Mouse (Mus musculus) gastrocnemius, adult 18-20 months (tissue): ENCODE measurements around the gene Nsf. TPM values are rescaled to one million over a fixed set of nuclear protein-coding genes. Genes with fewer than 3 reads are reported as not detected.
"Not testable (repeated sequence)": the region's sequence is repeated elsewhere in the genome, so short reads cannot be mapped to it uniquely, and the experiment has no call there.

Experiments used
- DNase-seq: peaks from one replicate; pipeline ENCODE4 v3.0.0; 2021; ENCODE audit warnings: low spot score
- total RNA-seq, 2 experiments: library from RNA; stranded (reverse); gene quantifications; 2 replicates each; pipeline ENCODE4 v1.2.3; 2021

Nsf gene
- total RNA-seq, 2 experiments from 2014 or later: 17.0 TPM

DNA sequence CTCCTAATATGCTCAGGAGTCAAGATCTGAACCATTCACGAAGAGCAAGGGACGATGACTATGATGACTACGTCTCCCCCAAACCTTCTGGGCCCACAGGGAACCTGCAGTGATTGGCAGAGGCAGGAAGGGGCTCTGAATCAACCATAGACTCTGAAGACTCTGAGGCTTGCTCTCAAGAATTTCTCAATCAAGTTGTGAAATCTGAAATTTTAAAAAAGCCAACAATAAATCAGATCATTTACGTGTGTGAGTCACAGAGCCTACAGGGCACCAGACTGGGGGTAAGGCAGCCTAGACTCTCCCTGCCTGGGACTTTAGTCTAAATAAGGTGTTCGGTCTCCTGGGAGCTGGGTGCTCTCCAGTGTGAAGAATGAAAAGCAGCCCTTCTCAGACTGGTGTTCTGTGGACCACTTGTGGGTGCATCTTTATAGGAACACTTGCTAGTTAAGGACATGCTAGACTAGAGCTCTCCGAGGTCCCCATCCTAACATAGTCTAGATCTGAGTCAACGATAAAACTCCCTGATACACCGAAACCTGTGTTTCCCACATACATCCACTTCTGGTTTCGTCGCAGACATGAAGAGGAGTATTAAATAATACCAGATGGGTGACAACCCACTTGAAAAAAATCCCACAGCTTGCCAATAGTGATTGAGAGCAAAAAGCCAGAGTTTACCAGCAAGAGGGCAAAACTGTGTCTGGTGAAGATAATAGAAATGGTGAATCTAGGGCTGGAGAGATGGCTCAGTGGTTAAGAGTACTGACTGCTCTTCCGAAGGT is 56.7 kb downstream of the Nsf start:
- DNase-seq: no peak

DNA sequence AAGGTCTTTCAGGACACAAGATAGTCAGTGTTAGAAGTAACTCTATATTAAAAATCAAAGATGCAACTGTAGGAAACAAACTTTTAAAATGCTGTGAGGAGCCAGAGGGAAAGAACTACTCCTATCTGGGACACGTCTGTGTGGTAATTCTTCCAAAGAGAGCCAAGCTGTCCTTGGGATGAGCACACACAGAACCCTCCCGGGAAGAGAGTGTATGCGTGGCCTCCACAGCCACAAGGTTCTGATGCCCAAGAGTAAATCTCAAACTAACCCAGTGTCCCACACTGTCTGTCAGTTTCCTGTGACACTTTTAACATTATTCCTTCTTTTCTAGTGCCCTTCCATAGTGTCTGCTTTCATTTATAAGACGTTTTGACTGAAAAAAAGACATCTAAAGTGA is 57.8 kb downstream of the Nsf start:
- DNase-seq: no peak

DNA sequence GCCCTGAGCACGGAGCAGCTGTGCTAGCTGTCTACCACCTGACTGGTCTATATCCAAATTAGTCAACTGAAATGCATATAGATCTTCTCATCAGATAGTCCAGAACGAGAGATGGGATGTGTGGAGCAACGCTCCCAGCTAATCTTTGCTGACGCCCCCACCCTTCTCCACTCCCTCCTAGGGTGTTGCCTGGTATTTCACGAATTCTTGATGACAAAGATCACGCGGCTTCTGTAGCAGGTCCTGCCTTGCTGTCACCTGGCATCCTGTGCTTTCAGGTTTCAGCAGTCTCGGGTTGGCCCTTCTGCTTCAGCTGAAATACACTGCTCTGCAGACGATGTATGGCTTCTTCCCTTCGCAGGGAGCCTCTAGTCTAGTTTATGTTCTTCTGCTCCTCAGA is 61.0 kb downstream of the Nsf start:
- no peak for DNase-seq

DNA sequence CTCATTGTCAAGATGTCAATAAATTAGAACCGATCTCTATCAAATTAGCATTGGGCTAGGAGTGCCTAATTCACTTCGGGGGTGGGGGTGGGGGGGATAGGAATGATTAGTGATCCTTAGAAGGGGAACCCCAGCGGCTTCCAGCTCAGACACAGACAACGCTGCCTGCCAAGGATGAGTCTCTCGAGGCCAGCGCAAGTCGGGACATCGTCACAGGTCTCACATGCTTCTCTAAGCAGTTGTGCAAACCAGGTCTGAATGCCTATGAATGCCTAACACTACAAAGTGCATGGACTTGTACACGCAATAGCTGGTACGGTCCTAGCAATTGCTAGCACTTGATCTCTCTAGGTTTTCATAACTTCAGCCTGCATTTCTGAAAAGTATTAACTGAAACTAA is 62.1 kb downstream of the Nsf start:
- DNase-seq: no peak

DNA sequence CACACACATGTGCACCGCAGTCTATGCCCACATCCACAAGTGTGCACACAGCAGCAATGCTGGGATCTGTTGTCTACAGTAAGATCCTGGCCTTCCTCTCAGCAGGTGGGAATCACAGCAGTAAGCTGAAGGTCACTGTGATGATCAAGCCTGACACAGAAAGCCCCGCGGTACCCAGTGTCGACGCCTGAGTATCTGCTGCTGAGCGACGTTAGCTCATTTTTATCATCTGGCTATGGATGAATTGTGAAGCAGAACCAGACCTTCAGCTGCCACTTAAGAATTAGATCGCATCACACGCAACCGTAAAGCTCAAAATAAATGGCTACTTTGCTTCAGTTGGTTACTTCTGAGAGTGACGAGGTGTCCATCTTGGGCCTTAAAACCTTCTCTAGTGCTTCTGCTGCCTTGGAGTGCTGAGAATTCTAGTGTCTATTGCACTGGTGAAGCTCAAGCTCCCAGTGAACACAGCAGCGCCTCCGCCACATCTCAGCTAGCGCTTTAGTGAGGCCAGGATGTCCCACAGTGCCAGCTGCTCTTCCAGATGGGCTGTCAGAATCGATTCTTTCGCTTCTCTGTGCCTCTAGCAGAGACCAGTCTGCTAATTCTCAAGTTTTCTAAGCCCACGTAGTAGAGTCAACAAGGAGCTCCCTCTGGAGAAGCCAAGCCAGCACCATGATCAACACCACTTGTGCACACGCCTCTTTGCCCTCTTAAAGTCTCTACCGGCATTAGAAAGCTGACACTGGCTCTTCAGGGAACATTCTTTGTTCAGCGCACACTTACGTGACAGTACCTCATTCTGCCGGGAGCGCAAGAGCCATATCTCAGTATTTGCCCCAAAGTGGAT is 63.3 kb downstream of the Nsf start:
- DNase-seq: no peak

DNA sequence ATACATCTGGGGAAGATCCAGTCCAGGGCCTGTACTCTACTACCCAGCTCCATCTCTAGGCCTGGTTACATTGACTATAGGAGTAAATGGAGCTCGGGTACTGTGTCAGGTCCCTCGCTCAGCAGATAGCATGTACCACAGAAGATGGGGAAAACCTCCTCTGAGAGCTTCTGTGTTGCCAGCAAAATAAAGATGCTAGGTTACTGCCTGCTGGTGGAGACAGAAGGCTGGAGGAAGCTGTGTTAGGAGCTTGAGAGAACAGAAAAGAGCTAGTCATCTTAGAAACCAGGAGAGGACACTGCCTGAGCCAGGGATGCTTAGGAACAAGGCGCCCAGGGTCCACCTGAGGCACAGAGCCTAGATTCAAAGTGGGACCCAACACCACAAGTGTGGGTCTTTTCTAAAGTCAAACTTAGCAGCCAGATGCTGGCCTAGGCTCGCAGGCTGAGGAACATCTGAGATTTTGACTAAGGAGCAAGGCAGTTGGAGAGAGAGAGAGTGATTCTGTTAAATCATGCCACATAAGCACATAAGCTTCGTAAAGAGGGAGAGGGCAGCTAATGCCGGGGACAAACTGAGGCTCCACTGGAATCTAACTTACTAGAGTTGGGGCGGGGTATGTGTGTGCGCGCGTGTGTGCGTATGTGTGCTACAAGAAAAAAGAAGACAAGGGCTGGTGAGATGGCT is 66.0 kb downstream of the Nsf start:
- no peak for DNase-seq

DNA sequence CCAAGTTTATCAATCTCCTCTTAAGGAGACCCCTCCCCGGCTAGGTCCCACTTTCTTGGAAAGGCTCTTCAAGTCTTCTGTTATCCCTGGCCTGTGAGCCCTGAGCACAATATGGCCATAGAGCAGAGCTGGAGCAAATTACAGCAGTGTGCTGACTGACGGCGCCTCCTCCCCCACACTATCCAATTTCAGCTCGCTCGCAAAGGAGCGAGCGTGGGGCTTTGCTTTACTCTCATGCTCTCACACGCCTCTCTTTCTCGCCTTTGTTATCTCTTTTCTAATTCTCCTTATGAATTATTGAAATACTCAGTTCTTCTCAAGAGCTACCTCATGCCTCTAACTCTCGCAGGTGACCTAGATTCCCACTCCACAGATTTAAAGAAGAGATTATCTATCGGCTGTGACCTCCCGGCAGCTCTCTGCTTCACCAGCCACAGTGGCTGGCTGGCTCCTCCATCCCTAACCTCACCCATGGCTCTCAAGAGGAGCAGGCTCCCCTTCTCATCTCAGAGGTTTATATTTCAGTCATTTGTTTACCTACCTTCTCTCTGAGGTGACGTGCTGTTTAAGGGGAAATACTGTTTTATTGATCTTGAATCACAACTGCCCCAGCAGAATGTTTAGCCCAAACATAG is 69.0 kb downstream of the Nsf start:
- peak; percentile 37 for DNase-seq

DNA sequence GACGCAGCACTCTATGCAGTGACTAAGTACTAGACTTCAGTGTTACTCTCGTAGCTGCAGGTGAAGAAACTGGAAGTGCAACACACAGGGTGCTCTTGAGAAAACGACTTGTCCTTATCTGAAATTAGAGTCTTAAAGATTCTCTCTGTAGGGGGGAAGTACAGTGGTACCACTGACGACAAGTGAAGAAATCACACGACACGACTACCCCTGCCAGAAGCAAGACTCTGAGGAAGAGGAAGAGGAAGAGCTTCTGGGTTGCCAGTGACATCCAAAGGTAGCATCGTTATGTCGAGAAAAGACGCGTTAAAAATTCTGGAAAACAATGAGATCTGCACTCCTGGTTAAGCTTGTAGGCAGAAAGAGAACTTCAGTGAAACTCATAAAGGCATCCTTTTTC is 70.1 kb downstream of the Nsf start:
- no peak for DNase-seq

DNA sequence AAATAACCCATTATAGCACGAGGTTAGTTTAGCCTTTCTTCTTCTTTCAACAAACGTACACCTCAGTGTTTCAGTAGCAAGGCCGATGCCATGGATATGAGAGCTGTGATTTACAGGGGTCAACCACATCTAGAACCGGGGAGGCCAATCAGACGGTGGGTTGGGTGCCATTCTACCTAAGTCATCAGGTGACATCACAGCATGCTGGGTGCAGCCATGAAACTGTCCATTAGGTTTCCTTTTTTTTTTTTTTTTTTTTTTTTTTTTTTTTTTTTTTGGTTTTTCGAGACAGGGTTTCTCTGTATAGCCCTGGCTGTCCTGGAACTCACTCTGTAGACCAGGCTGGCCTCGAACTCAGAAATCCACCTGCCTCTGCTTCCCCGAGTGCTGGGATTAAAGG is 74.4 kb downstream of the Nsf start:
- not testable (repeated sequence) for DNase-seq

DNA sequence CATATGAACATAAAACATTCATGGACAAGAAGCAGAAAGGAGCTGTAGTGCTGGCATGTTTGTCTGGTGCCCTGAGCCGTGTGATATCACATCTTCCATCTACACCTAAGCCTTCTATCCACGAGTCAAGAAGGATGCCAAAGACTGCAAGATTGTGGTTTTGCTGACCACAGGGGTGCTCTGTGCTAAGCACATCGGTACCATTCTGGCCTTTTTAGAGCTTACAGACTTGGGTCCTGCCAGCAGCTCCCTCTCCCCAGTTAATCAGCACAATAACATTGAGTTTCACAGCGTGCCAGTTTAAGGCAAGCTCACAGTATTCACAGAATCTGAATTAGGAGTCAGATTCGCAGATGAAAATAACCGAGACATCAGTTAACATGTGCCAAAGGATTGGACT is 75.4 kb downstream of the Nsf start:
- no peak for DNase-seq

DNA sequence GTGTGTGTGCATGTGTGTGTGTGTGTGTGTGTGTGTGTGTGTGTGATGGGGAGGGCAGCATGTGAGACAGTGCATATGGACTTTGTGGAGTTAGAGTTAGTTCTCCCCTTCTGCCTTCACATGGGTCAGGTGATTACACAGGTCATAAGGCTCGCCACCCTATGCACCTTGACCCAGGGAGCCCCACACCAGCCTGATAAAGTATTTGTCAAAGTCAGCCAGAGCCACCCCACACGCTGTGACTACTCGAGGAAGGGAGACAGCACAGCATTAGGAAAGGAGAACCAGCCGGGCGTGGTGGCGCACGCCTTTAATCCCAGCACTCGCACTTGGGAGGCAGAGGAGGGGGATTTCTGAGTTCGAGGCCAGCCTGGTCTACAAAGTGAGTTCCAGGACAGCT is 83.5 kb downstream of the Nsf start:
- DNase-seq: no peak

DNA sequence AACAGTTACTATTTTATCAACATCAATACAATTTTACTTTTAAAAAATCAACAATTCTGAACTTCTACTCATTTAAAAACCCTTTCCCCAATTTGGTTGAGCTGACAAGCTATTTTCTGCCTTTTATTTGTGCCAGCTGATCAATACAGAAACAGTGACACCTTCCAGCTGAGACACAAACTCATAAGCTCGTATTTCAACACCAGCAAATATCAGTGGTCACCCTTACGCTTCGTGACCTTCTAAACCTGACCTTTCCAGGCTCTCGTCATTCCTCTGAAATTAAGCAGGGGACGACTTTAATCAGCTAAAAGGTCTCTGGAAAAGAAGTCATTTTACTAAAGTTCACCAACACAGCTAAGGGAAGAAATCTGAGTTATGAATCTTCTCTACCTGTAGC is 86.2 kb downstream of the Nsf start:
- no peak for DNase-seq

DNA sequence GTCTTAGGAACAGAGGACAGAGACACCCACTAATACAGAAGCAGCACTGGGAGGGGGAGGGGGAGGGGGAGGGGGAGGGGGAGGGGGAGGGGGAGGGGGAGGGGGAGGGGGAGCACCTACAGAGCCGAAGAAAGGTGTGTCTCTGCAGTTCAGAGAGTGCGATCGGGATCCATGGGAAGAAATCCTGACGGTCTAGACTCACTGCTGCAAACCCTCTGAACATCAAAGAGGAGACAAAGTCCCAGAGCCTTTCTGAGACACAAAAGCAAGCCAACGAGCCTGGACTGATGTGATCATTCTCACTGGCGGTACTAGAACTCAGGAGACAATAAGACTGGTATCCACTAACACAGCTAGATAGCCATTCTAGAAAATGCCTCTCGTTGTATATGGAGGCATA is 88.5 kb downstream of the Nsf start:
- DNase-seq: no peak

DNA sequence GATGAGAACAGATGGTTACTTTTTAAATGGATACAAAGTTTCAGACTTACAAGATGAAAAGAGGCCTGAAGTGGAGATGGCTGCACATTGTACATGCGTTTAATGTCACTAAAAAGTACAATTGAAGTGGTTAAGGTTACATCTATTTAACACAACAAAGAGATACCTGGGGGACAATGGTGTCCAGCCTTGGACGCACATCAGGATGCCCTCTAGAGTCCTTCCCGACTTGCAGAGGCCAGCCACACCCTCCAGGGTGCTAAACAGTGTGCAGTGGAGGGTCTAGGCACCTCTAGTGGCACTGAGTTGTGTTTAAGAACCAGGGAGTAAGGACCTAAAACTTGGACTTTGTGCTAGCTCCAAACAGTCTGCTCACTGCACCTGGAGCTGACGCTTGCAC is 89.4 kb downstream of the Nsf start:
- no peak for DNase-seq

DNA sequence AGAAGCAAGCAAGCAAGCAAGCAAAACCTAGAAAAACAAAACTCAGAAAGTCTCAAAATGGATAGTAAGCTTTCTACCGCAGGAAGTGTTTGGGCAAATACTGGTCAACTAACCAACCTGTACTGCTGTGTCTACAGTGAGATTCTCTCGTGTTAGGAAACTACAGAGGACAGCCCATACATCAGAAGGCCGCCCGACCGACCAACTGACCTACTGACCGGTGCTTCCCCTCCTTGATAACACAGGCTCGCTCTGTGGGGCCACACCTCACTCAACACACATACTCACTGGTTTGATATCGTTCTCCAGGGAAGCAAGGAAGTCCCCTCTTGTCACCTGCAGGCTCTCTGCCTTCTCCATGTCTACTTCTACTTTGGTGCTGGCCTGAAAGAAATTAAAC is 90.9 kb downstream of the Nsf start:
- no peak for DNase-seq

DNA sequence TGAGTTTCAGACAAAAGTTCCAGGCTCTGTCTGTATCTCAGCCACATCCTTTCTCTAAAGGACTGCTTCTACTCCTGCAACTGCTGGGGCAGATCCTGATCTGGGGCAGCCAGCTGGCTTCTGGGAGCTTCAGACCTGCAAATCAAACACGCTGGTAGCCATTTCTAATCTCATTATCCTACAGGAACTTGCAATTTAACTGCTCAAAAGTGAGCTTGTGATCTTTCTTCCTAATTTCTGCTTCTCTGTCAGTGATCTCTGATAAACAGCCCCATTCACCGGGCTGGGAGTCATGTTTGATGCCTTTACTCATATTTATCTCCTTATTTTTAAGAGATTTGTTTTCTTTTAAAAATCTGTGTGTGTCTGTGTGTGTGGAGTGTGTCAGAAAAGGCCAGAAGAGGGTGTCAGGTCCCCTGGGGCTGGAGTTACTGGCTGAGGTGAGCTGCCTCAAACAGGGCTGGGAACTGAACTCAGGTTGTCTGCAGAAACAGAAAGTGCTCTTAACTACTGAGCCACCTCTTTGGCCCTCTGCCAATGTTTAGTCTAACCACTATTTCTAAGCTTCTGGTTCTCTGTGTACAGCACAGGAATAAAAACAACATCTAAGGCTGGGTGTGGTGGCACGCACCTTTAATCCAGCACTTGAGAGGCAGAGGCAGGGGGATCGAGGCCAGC is 93.8 kb downstream of the Nsf start:
- DNase-seq: no peak

DNA sequence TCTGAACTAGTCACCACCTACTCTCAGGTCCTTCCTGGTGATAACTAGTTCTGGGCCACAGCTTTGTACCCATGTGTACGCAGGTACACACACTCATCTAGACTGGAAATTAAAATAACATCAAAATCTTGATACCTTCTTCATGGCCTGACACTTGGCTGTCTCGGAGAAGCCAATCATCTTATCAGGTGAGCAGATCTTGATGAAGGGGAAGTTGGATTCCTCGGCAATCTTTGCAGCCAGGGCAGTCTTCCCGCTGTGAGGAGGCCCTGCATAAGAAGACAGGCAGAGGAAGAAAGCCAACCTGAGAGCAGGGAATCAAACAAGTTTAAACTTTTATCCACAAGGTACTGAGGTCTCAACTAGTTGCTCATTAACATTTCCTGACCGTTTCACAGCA is 95.1 kb downstream of the Nsf start:
- no peak for DNase-seq

DNA sequence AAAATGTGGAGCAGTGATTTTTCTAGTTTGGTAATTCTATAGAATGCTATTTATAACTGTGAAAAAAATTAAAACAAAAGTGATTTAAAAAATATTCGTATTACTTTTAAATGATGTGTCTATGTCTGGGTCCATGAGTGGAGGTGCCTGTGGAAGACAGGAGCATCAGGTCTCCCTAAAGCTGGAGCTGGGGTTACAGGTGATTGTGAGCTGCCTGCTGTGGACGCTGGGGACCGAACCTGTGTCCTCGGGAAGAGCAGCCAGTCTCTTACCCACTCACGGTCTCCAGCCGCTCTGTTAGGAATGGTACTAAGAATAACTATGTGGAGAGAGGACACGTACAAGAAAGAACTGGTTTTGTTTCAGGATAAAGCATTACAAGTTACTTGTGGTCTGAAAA is 97.2 kb downstream of the Nsf start:
- DNase-seq: no peak

DNA sequence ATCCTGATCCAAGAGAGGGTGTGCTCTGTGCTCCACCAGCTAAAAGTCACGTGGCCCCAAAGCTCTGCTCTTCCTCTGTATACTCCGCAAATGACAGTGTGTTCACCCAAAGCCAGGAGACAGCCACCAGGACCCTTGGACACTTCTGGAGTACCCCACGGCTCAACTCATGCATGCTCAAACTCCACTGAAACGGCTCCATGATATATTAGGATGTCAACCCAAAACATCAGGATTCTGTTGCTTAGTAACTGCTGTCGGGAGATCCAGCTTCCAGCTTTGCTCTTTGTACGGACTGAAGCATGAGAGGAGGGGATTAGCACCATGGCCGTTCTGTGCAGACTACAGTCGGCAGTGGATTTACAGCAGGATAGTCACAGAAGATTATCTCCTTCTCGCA is 99.6 kb downstream of the Nsf start:
- DNase-seq: no peak

DNA sequence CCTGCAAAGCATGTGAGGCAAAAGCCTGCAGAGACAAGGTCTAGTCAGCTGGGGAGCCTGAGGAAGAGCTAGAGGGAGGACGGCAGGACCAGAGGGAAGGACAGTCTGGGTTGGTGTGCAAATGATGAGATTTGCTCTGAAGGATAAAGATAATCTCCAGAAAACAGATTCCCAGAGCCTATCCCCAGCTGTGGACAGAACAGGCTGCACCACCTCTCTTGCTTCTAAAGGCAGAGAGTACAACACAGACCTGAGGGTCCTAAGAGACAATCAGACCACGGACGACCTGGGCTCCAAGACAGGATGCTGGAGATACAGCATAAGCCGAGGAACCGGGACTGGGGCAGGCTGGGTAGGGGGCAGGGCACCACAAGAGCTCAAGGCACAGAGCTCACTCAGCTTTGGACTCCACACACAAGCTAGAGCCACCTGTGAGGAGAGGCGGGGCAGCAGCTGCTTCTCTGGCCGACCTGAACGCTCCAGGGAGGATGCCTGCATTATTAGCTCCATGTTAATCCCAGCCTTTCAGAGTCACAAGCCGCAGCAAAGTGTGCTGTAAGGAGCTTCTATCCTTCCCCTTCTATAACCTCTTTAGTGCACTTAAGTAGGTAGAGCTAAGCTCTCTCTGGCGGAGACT is 100.5 kb downstream of the Nsf start:
- DNase-seq: no peak
